Mouse (Mus musculus): ENCODE results near the gene March11.

GRCm38 (mm10) chr15:26308629-26309230 is at the start of gene March11:
- no peak for TF ChIP-seq ELF1 (IDR thresholded peaks at IDR 0.05; ENCODE audit: low read depth, low read length)
- TF ChIP-seq HCFC1 (IDR thresholded peaks at IDR 0.05; ENCODE audit: low read depth, low read length) = no peak
- TF ChIP-seq BHLHE40 (IDR thresholded peaks at IDR 0.05; ENCODE audit: low read depth, low read length) = no peak
- TF ChIP-seq CTCF (conservative IDR thresholded peaks at IDR 0.05 in 1 of 2, IDR thresholded peaks at IDR 0.05 in 1 of 2; ENCODE audit: low read depth in 2 of 2, low read length in 2 of 2) = no peak
- TF ChIP-seq RCOR1 (conservative IDR thresholded peaks at IDR 0.05; ENCODE audit: low read depth, low read length) = no peak
- no peak for TF ChIP-seq MYC (IDR thresholded peaks at IDR 0.05; ENCODE audit: low read depth, low read length)
- no peak for TF ChIP-seq EP300 (IDR thresholded peaks at IDR 0.05; ENCODE audit: low read length)
